Mouse (Mus musculus) bone marrow, adult 2 months (tissue): ENCODE results near the gene Rnf115. TPM values are rescaled to one million over a fixed set of nuclear protein-coding genes. Genes with fewer than 3 reads are reported as not detected.

Source experiments
- H3K27ac ChIP-seq: fragments of 200-500 bp; 2 replicates; pipeline ENCODE4 v1.5.1; 2012; ENCODE audit warnings: low read depth, mild to moderate bottlenecking, control low read depth, inconsistent platforms, low read length; ENCODE audit not compliant: control insufficient read depth, poor library complexity, insufficient read depth
- H3K4me1 ChIP-seq: fragments of 200-500 bp; 2 replicates; pipeline ENCODE4 v1.6.1; 2011; ENCODE audit warnings: low read length; ENCODE audit not compliant: control insufficient read depth, insufficient read depth
- H3K4me3 ChIP-seq: fragments of 200-500 bp; replicated peaks from 2 replicates; pipeline ENCODE3; 2011; ENCODE audit warnings: mild to moderate bottlenecking, low read depth, low read length, control low read depth; ENCODE audit not compliant: control insufficient read depth
- CTCF ChIP-seq: fragments of 200-500 bp; IDR thresholded peaks from 2 replicates; pipeline ENCODE4 v1.5.1; 2011; ENCODE audit warnings: low read length, control low read depth; ENCODE audit not compliant: control insufficient read depth, insufficient read depth
- POLR2A ChIP-seq: fragments of 200-500 bp; IDR thresholded peaks from 2 replicates; pipeline ENCODE4 v1.6.1; 2011; ENCODE audit warnings: low read depth, mild to moderate bottlenecking, control low read depth, low read length, borderline replicate concordance; ENCODE audit not compliant: control insufficient read depth
- WGBS: fragments of 180-500 bp; shearing (Covaris S2); methylation state at CpG from one replicate; pipeline ENCODE4 v1.1.7; 2018; 5-methylcytosine and 5-hydroxymethylcytosine counted together
- polyA plus RNA-seq: library from polyadenylated mRNA; stranded (reverse); fragments of >200 nt; gene quantifications from 2 replicates; pipeline ENCODE4 v1.2.4, GENCODE M21; 2011; ENCODE audit warnings: low replicate concordance; ENCODE audit not compliant: missing spikeins, insufficient read depth, insufficient read length

The Rnf115 gene
- polyA plus RNA-seq, 1 experiment: 17.2 TPM

- Histone ChIP-seq H3K27ac (no peak overlapping the region), H3K4me1 (peaks cover 1% of the 10 kb centered on the region; the same call in 1 of the 2 replicates), H3K4me3 (no peak overlapping the region)
- WGBS: 32% methylated on average over 5 of the region's 5 CpGs
- TF ChIP-seq CTCF (no peak), POLR2A (no peak)
Measured at GRCm38 (mm10) chr3:96769971-96770370, 42.5 kb downstream of the Rnf115 start.

GRCm38 (mm10) chr3:96772949-96773348 lies 45.5 kb downstream of the Rnf115 start:
- no peak overlapping the region for H3K4me3 ChIP-seq
- WGBS: 43% methylated on average over 1 of the region's 1 CpGs
- TF ChIP-seq CTCF: no peak
- TF ChIP-seq POLR2A: no peak
- H3K4me1 ChIP-seq: peaks cover 1% of the 10 kb centered on the region; the same call in 1 of the 2 replicates
- H3K27ac ChIP-seq: no peak overlapping the region

GRCm38 (mm10) chr3:96777120-96777519 lies 49.7 kb downstream of the Rnf115 start:
- H3K4me1 ChIP-seq: no peaks in the 10 kb centered on the region; the same call in 1 of the 2 replicates
- H3K27ac ChIP-seq: no peak overlapping the region
- no peak overlapping the region for H3K4me3 ChIP-seq
- TF ChIP-seq POLR2A (no peak), CTCF (no peak)
- WGBS: 79% methylated on average over 3 of the region's 3 CpGs

- no peaks in the 10 kb centered on the region; the same call in 1 of the 2 replicates for H3K4me1 ChIP-seq
- no peak overlapping the region for H3K4me3 ChIP-seq
- H3K27ac ChIP-seq: no peak overlapping the region
- no peak for TF ChIP-seq POLR2A
- no peak for TF ChIP-seq CTCF
- WGBS: 91% methylated on average over 8 of the region's 8 CpGs
Measured at GRCm38 (mm10) chr3:96782236-96782635, 54.8 kb downstream of the Rnf115 start.

- Histone ChIP-seq H3K4me3 (no peak overlapping the region), H3K27ac (no peak overlapping the region), H3K4me1 (no peaks in the 10 kb centered on the region)
- WGBS: 62% methylated on average over 1 of the region's 1 CpGs
- no peak for TF ChIP-seq POLR2A
Measured at GRCm38 (mm10) chr3:96787784-96788183, 60.3 kb downstream of the Rnf115 start.

GRCm38 (mm10) chr3:96788506-96788905 lies 61.0 kb downstream of the Rnf115 start:
- no peak overlapping the region for H3K4me3 ChIP-seq

GRCm38 (mm10) chr3:96800254-96800653 lies 72.8 kb downstream of the Rnf115 start:
- Histone ChIP-seq H3K4me3 (no peak overlapping the region), H3K27ac (no peak overlapping the region; the same call in 1 of the 2 replicates), H3K4me1 (no peaks in the 10 kb centered on the region)
- 84% methylated on average over 11 of the region's 11 CpGs for WGBS
- no peak for TF ChIP-seq POLR2A
- TF ChIP-seq CTCF: no peak

More at GRCm38 (mm10) chr3:96788506-96788905, 61.0 kb downstream of the Rnf115 start:
- TF ChIP-seq POLR2A: no peak
- no peak for TF ChIP-seq CTCF
- 79% methylated on average over 8 of the region's 8 CpGs for WGBS
- Histone ChIP-seq H3K4me1 (no peaks in the 10 kb centered on the region), H3K27ac (no peak overlapping the region)

GRCm38 (mm10) chr3:96802214-96802613 lies 74.8 kb downstream of the Rnf115 start:
- TF ChIP-seq POLR2A (no peak), CTCF (no peak)
- no peak overlapping the region for H3K4me3 ChIP-seq
- 49% methylated on average over 1 of the region's 1 CpGs for WGBS
- H3K27ac ChIP-seq: no peak overlapping the region
- no peaks in the 10 kb centered on the region for H3K4me1 ChIP-seq

- H3K4me1 ChIP-seq: no peaks in the 10 kb centered on the region
- no peak overlapping the region for H3K4me3 ChIP-seq
- 78% methylated on average over 3 of the region's 3 CpGs for WGBS
- TF ChIP-seq POLR2A (no peak), CTCF (no peak)
- H3K27ac ChIP-seq: no peak overlapping the region
Measured at GRCm38 (mm10) chr3:96808136-96808535, 80.7 kb downstream of the Rnf115 start.

GRCm38 (mm10) chr3:96808651-96809050 lies 81.2 kb downstream of the Rnf115 start:
- H3K27ac ChIP-seq: no peak overlapping the region
- 83% methylated on average over 3 of the region's 3 CpGs for WGBS
- TF ChIP-seq POLR2A (no peak), CTCF (no peak)
- H3K4me1 ChIP-seq: no peaks in the 10 kb centered on the region; the same call in 1 of the 2 replicates
- no peak overlapping the region for H3K4me3 ChIP-seq
